Mouse (Mus musculus) bone marrow macrophage, adult 2 months (primary cell): ENCODE data around the gene Qsox1.

ENCODE experiments used
- CTCF ChIP-seq: IDR thresholded peaks from 2 replicates; pipeline ENCODE4 v1.5.1; 2012; ENCODE audit warnings: low read depth, mild to moderate bottlenecking, low read length, moderate library complexity
- POLR2A ChIP-seq: IDR thresholded peaks from 2 replicates; pipeline ENCODE4 v1.6.1; 2012; ENCODE audit warnings: mild to moderate bottlenecking, low read depth, low read length, borderline replicate concordance

DNA sequence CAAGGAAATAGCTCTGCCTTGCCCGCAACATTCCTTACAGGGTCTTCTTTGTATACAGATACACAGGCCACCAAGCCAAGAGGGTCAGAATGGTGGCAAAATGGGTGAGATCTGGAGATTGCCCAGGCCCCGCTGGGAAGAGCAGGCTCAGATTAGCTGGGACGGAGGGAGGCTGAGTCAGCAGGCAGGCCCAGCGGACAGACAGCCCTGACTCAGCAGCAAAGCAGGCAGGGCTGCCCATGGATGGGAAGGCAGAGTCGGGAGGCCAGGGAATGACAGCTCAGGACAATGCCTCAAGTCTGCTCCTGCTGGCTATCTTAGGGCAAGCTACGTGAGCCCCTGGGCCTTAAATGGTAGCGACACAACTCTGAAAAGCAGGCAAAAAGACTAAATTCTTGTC is 26.8 kb downstream of the Qsox1 start:
- no peak for TF ChIP-seq CTCF
- no peak for TF ChIP-seq POLR2A
